Mouse (Mus musculus) cerebellum, postnatal 14 days (tissue): ENCODE results near the gene Ccdc114.
"Not testable (repeated sequence)": the region's sequence is repeated elsewhere in the genome, so short reads cannot be mapped to it uniquely, and the experiment has no call there.

Experiments
- DNase-seq, 2 experiments: peaks; one replicate each; pipeline ENCODE4 v3.0.0; 2021; ENCODE audit warnings: mixed read lengths in 2 of 2

The Ccdc114 gene

GRCm38 (mm10) chr7:45923762-45924428 is at the start of gene Ccdc114:
Gene Ccdc114 (plus strand): TSS chr7:45924072.
- DNase-seq: peak; percentile 38 to 55

- no peak for DNase-seq
Measured at GRCm38 (mm10) chr7:45876895-45877294, 47.0 kb upstream of the Ccdc114 start.

DNA sequence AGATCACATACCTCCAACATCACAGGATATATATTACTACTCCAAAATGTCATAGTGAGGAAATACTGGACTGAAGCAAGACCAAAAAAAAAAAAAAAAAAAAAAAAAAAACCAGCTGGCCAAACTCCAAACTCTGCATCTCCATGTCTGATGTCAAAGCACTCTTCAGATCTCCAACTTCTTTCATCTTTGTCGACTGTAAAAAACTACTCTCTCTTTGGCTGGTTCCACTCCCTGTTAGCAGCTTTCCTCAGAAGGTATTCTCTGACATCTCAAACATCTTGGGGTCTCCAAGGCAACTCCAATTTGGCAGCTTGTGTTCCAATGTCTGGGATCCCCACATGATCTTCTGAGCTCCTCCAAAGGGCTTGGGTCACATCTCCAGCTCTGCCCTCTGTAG is 45.6 kb upstream of the Ccdc114 start, which contains the start of gene Grin2d:
Grin2d (minus strand) TSS at position 101 of the 400 bp plus-strand sequence.
- not testable (repeated sequence) for DNase-seq

DNA sequence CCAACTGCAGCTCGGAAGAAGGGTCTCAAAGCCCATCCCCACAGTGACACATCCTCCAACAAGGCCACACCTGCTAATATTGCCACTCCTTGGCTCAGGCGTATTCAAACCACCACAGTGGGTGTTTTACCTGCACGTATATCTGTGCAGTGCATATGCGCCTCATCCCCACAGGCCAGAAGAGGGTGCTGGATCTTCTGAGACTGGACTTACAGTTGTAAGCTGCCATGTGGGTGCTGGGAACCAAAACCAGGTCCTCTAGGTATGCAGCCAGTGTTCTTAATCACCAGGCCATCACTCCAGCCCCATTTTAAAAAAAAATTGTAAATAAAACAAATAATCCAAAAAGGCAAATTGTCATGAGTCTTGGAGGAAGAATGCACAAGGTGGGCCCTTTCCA is 43.3 kb upstream of the Ccdc114 start:
- DNase-seq: no peak

DNA sequence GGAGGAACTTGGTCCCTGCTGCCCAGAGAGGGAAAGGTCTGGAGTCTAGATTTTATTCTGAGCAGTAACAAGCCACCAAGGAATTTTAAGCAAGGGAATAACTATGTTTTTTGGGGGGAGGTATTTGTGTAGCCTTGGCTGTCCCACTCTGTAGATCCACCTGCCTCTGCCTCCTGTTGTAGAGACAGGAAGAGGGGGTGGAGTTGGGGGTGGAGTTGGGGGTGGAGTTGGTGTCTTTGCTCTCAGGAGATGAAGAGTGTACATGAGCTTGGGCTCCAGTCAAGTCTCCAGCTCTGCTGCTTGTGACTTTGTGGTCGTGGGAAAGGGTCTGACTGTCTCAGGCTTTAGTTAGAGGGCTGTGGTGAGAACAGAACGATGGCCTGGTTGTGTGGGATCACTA is 42.9 kb upstream of the Ccdc114 start:
- no peak for DNase-seq

DNA sequence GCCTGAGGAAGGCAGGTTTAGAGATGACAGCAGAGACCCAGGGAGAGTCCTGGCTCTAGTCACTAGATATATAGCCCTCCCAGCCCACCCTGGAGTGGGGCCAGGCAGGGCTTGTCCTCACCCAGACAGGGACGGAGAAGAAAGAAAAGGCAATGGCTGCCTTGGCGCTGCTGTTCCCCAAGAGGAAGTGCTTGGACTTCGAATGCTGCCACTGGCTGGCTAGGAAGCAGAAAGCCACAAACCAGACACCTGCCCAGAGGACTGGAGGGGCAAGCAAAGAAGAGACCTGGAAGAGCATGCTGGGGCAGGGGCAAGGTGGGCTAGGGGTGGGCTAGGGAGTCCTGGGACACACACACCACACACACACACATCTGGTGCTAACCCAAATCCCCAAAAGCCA is 36.6 kb upstream of the Ccdc114 start:
- peak in 1 of 2 experiments; percentile 25 for DNase-seq

DNA sequence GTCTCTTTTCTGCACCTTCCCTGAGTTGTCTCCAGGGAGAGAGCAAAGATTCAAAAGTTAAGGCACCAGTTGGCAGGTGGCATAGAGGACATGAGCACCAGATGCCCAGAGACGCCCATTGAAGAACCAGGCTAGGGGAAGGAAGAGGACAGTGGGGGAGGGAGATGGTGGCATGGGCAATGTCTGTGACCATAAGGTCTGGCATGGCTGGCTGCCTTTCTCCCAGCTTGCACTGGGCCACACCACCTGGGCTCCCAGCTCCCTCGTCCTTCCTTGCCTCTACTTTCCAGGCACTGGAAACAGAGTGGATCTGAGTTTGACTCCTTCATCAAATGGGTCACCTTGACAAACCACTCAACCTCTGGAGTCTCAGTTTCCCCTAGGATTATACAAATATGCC is 31.2 kb upstream of the Ccdc114 start:
- peak in 1 of 2 experiments; percentile 56 for DNase-seq

- DNase-seq: no peak
Measured at GRCm38 (mm10) chr7:45895931-45896516, 27.8 kb upstream of the Ccdc114 start.

DNA sequence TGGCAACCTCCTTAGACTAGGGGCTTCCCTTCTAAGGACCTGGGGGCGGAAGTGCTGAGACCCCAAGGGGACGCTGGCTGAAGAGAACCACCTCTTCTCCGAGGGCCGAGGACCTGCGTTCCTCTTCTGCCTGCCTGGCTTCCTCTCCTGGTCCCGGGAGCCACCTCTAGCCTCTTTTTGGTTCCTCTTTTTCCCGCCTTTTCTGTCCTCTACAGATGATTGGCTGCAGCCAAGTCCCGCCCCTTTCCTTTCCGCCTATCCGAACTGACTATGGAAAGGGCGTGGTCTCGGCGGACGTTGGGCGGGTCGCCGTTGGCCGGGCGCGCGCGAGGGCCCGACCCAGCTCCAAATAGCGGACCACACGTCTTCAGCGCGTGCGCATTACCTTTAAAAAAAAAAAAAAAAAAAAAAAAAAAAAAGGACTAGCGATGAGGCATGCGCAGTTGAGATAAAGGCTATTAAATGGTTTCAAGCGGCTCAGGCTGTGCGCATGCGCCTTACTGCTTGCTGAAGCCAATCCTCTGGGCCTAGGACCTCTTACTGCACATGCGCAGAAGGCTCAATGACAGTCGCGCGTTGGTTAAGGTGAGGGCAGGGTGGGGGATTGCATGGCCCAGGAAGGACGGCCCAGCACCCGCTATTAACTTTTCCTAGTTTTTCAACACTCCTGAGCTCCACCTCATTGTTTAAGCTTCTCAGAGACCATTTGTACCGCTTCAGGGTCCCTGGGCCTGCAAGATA is 27.2 kb upstream of the Ccdc114 start, which contains the start of the genes Syngr4 and Tmem143:
Syngr4 (minus strand) TSS at position 198 of the 741 bp plus-strand sequence.
Tmem143 (plus strand) TSS at position 425 of the 741 bp plus-strand sequence.
- peak; percentile 98 for DNase-seq

- DNase-seq: peak; percentile 68 to 69
Measured at GRCm38 (mm10) chr7:45897258-45897757, 26.6 kb upstream of the Ccdc114 start.

DNA sequence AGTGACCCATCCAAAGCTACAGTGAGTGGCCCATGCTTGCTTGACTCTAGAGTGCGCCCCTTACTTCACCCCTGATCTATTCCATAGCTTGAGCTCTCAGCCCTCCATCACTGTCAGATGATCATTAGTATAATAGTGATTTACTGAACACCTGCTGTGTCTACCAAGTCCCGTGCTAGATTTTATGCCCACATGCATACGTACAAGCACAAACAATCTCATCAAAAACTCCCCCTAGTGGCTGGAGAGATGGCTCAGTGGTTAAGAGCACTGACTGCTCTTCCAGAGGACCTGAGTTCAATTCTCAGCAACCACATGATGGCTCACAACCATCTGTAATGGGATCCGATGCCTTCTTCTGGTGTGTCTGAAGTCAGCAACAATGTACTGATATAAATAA is 25.7 kb upstream of the Ccdc114 start:
- DNase-seq: not testable (repeated sequence)

GRCm38 (mm10) chr7:45901562-45901961 is 22.3 kb upstream of the Ccdc114 start:
- peak in 1 of 2 experiments; percentile 48 for DNase-seq

- DNase-seq: no peak
Measured at GRCm38 (mm10) chr7:45902481-45903002, 21.3 kb upstream of the Ccdc114 start.

- DNase-seq: no peak
Measured at GRCm38 (mm10) chr7:45906622-45907021, 17.2 kb upstream of the Ccdc114 start.

DNA sequence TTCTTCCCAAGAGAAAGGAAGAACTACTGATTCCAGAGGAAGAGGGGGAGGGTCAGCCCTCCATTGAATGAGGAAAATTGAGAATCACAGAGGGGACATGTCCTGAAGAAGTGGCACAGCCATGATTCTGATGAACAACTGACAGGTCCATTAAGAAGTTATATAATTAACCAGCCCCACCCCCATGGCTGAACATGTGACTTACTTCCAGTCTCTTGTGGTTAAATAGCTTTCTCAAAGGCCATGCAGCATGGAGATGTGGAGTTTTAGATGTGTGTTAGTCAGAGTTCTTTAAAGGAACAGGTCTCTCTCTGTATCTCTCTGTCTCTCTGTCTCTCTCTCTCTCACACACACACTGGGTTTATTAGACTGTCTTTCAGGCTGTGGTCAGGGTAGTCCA is 15.5 kb upstream of the Ccdc114 start:
- no peak for DNase-seq

- DNase-seq: no peak
Measured at GRCm38 (mm10) chr7:45909145-45909544, 14.7 kb upstream of the Ccdc114 start.

DNA sequence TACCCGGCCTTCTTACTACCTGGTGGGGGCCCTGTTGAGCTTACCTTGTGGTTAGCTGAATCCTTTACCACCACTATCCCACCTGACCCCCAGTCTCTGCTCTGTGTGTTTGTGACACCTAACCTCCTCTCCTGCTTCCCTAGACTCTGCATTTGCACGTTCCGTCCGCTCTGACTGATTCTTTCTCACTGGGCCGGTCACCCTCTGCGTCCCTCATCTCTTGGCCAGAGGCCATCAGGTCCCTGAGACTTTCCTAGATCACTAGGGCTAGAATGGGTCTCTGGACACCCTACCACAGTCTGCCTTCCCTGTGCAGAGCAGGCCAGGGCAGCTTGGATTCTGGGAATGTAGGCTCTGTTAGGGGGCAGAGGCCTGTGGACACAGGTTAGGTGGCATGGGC is 9.8 kb upstream of the Ccdc114 start:
- DNase-seq: no peak

- no peak for DNase-seq
Measured at GRCm38 (mm10) chr7:45915011-45915410, 8.9 kb upstream of the Ccdc114 start.

- DNase-seq: peak; percentile 31 to 57
Measured at GRCm38 (mm10) chr7:45916056-45917003, 7.5 kb upstream of the Ccdc114 start.

- DNase-seq: no peak
Measured at GRCm38 (mm10) chr7:45917004-45917704, 6.7 kb upstream of the Ccdc114 start.

GRCm38 (mm10) chr7:45917926-45918325 is 5.9 kb upstream of the Ccdc114 start:
- no peak for DNase-seq
